Mouse (Mus musculus) heart, postnatal 4 days (tissue): ENCODE data around the gene Ddx10. TPM values are rescaled to one million over a fixed set of nuclear protein-coding genes. Genes with fewer than 3 reads are reported as not detected.
"Not testable (repeated sequence)": the region's sequence is repeated elsewhere in the genome, so short reads cannot be mapped to it uniquely, and the experiment has no call there.

ENCODE experiments used
- DNase-seq: peaks from one replicate; pipeline ENCODE4 v3.0.0; 2021
- total RNA-seq, 2 experiments: library from RNA; stranded (reverse); gene quantifications; 2 replicates each; pipeline ENCODE4 v1.2.3; 2021

Ddx10 gene
- total RNA-seq, 2 experiments from 2014 or later, result 12.1 to 12.8 TPM

DNA sequence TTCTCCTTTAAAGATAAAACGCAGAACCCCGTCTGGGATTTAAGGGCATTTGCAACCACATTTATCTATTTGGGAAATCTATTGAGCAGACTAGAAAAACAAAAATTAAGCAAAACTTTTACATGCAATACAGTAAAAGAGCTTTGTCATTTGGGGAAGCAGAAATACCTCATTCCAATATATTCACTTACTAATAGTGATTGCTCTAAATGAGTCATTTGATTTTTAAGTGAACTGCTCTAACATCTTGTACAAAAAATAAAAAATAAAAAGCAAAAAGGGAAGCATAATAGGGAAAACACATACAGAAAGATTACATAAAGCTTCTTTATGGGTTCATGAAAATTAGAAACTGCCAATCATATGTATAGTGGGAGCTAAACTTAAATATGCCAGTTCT lies 104.3 kb downstream of the Ddx10 start:
- no peak for DNase-seq

GRCm38 (mm10) chr9:53142424-53142823 lies 105.4 kb downstream of the Ddx10 start:
- not testable (repeated sequence) for DNase-seq

DNA sequence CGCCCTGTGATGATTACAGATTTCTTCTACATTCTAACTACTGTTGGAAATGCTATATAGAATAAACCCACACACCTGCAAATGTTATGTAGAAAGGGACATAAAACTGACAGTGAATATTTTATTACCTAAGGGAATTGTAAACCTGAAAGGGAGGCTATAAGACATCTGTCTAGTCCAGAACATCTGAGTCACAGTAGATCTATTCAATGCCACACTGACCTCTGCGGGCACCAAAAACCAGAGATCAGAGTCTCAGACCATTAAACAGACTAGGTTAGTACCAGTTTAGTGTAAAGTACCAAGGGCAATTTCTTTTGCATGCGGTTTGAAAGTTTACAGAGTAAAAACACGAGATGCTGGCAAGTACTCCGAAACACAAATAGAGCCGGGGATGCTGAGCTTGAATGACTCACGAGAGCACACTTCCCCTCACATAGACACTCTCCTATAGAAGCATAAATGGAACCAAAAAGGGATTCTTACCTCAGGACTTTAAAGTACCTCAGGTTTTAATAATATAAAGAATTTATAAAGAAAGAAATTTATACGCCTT lies 107.2 kb downstream of the Ddx10 start:
- no peak for DNase-seq

GRCm38 (mm10) chr9:53132826-53133225 lies 115.0 kb downstream of the Ddx10 start:
- no peak for DNase-seq

DNA sequence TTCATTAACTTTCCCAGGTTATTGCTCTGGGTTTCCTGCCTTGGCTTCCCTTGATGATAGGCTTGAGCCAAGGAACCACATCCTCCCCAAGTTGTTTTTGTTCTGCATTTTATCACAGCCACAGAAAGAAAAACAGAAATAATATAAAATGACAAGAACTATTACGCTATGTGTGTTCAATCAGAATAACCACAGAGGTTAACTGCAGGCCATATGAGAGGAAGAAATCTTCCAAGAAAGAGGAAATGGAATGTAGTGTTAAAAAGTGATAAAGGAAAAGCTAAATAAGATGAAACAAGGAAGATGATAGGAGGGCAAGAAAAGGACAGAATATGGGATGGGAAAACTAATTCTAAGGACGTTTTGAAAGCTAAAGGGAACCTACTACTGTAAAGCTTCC lies 117.4 kb downstream of the Ddx10 start:
- no peak for DNase-seq

DNA sequence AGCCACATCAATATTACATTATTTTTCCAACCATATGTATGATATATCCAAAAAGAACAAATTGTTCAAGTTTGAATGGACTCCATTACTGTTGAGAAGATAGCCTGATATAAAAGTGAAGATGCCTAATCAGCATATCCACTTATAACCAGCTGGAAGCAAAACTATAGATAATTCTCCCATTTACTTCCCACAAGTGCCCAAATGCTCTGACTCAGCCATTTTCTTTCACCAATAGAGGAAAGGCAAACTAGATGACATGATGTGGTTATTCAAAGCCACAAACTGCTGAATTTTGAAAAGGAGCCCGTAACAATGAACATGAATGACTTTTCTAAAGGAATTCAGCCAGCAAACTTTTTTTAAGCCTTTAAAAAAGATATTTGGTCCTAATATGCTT lies 146.8 kb downstream of the Ddx10 start:
- DNase-seq, result no peak

DNA sequence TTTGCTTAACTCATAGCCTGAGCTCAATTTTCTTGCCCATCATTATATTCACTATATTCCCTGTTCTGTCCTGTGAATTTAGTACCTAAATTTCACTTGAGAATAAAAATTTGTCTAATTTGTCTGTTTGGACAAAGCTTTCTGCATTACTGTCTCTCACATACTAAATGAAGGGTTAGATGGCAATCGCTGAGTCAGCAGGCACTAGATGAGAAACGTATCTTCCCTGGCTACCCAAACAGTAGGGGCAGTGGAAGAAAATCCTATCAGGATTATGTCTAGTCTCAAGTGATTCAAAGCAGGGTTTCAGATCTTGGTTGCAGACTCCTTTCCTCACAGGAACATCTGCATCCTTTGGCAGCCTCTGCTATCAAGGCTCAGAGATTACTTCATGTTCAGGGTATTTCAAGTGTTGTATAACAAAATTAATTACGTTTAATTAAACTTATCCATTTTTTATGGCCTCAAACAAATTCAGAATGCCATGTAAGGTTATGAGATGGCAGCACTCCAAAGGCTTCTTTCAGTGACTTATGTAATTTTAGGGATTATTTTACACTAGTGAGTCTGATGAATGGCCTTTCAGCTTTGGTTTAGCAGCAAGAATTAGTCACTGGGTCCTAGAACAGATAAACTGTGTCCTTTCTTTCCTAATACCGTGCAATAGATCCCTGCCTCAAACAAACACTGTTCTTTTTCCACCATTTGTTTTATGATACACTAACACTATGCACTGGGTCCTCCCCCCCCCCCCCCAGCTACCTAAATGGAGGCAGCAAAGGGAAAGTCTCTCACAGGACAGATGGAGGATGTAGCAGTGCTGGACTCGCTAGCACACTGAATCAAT lies 152.3 kb downstream of the Ddx10 start:
- DNase-seq, result no peak

DNA sequence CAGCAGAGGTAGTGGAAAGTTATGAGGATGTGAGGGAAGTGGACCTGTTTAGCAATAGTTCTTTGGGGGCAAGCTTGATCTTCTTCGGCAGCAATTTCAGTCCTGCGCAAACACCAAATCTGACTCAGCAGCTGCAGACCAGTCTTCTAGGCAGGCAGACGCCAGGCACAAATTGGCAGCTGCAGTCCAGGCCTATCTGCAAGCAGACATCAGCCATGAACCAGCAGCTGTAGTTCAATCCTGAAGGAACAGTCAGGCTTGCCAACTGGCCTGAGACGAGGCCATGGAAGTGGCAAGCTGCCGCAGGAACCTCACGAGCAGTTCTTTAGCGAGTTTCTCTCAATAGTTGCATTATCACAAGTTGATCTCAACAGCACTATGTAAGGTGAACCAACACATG lies 153.3 kb downstream of the Ddx10 start:
- DNase-seq, result no peak

DNA sequence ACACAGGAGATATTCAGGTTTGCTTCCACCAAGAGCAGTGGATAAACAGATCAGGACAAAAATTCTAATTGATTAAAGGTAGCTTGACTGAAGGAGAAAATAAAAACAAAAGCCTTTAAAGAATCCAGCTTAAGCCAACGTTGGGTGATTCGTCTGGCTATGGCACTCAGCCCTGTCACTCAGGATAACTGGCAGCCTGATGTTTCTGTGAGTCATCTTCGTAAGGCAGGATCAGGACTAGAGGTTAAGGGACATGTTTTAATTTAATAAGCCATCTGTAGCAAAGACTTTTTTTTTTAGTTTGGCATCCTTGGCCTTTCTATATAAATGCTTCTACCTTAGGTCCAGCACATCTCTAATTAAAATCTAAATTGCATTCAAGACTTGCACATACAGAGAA lies 170.2 kb downstream of the Ddx10 start:
- no peak for DNase-seq

DNA sequence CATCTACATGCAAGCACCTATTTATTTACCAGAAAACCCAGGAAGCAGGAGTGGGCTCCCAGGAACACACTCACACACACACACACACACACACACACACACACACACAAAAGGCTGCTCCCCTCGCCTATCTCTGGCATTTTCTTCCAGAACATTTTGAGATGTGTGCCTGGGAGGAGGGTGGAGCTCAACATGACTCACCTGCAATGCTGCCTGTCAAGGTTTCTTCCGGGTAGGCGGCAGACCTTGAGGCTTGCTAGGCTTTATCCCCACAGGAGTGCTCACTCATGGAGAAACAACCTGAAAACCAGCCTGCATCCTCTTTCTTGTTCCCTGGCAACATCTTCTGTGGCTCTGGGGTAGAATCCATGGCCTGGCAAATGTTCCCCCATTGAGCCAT lies 171.9 kb downstream of the Ddx10 start:
- no peak for DNase-seq

- DNase-seq, result no peak
Measured at GRCm38 (mm10) chr9:53074443-53074842, 173.4 kb downstream of the Ddx10 start.

DNA sequence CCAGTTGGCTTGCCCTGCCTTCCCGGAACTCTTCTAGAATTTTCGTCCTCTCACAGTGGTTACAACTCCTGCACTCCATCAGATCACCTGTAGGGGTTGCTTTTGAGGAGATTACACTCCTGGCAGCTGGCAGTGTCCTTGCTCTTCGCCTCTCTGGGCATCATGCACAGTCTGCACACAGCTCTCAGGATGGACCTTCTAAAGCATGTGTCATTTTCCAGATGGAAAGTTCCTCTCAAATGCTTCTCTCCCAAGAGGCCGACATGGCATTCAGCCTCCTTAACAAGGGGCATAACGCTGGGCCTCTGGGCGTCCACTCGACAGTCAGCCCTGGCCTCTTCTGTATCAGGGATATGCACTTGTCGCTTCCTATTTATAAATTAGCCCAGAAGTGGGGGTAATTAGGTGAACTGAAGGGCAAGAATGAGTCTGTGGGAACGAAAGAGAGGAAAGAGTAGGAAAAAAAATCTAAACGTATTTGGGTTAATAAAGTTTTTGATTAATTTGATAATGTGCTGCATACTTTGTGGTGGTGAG lies 174.2 kb downstream of the Ddx10 start:
- no peak for DNase-seq

- no peak for DNase-seq
Measured at GRCm38 (mm10) chr9:53072088-53072487, 175.8 kb downstream of the Ddx10 start.

DNA sequence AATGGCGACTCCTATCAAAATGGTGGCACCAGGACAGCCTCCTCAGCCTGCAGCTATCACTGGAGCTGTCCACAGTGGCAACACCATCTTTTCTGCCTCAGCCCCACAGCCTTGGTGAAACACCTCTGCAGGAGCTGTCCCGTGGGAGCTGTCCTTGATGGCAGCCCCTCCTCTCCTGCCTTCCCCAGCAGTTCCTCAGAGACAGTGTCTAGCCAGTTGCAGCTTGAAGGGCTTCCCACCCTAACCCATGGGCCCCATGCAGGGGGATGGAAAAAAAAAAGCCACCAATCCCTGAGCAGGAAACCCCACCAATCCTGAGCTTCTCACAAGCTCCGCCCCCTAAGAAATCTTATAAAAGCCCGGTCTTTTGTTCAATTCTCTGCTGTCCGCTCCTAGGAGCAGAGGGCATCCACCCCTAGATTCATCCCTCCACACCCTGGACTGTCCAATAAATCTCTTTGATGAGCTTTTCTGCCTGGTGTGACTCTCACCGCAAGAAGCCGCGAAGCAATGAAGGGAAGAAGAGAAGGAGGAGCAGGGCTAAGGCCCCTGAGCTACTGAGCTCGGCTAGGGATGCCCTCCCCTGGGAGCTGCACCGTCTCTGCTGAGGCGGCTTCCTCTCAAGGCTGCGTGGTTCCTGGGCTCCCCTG lies 176.9 kb downstream of the Ddx10 start:
- no peak for DNase-seq

GRCm38 (mm10) chr9:53068166-53068565 lies 179.7 kb downstream of the Ddx10 start:
- no peak for DNase-seq

GRCm38 (mm10) chr9:53066428-53066827 lies 181.4 kb downstream of the Ddx10 start:
- DNase-seq, result no peak

- no peak for DNase-seq
Measured at GRCm38 (mm10) chr9:53065028-53065427, 182.8 kb downstream of the Ddx10 start.

GRCm38 (mm10) chr9:53064531-53064930 lies 183.3 kb downstream of the Ddx10 start:
- DNase-seq, result peak; percentile 59

GRCm38 (mm10) chr9:53055306-53055705 lies 192.5 kb downstream of the Ddx10 start:
- no peak for DNase-seq
